Mouse (Mus musculus) limb, embryonic 10.5 days (tissue): ENCODE data around the gene Plagl1. TPM values are rescaled to one million over a fixed set of nuclear protein-coding genes. Genes with fewer than 3 reads are reported as not detected.

Experiments used
- DNase-seq: peaks from one replicate; pipeline ENCODE4 v3.0.0-alpha.2; 2017; ENCODE audit warnings: low spot score
- H3K27ac ChIP-seq: fragments of 300-500 bp; sonication (generic); 2 replicates; pipeline ENCODE4 v1.5.1; 2016; ENCODE audit warnings: mild to moderate bottlenecking
- H3K27me3 ChIP-seq: fragments of 300-500 bp; sonication (generic); 2 replicates; pipeline ENCODE4 v1.6.1; 2016; ENCODE audit warnings: low read depth, mild to moderate bottlenecking; ENCODE audit not compliant: poor library complexity, severe bottlenecking
- H3K36me3 ChIP-seq: fragments of 300-500 bp; sonication (generic); 2 replicates; pipeline ENCODE4 v1.6.1; 2016; ENCODE audit warnings: mild to moderate bottlenecking, moderate library complexity
- H3K4me1 ChIP-seq: fragments of 300-500 bp; sonication (generic); 2 replicates; pipeline ENCODE4 v1.6.1; 2016
- H3K4me3 ChIP-seq: fragments of 300-500 bp; sonication (generic); 2 replicates; pipeline ENCODE4 v1.5.1; 2016; ENCODE audit warnings: mild to moderate bottlenecking, moderate library complexity
- H3K9me3 ChIP-seq: fragments of 300-500 bp; sonication (generic); replicated peaks from 2 replicates; pipeline ENCODE4 v1.6.1; 2016; ENCODE audit warnings: mild to moderate bottlenecking
- WGBS: fragments of 180-500 bp; shearing (Covaris S2); methylation state at CpG from one replicate; pipeline ENCODE4 v1.1.7; 2016; 5-methylcytosine and 5-hydroxymethylcytosine counted together
- polyA plus RNA-seq: library from polyadenylated mRNA; unstranded; fragments of >200 nt; fragmentation: Nextera tagmentation; extraction: Ambion mirVana; gene quantifications from 2 replicates; pipeline ENCODE4 v1.2.1, GENCODE M21; 2016

Plagl1 gene
- polyA plus RNA-seq, 1 experiment from 2014 or later = 42.6 TPM

GRCm38 (mm10) chr10:13100061-13100648, 39.9 kb downstream of the Plagl1 start:
- H3K27ac ChIP-seq = no peak overlapping the region
- no peak overlapping the region for H3K4me3 ChIP-seq
- WGBS = 87% methylated on average over 6 of the region's 6 CpGs
- H3K9me3 ChIP-seq = no peaks in the 10 kb centered on the region
- H3K4me1 ChIP-seq = no peaks in the 10 kb centered on the region
- DNase-seq = no peak
- no peaks in the 10 kb centered on the region for H3K27me3 ChIP-seq
- no peaks in the 10 kb centered on the region for H3K36me3 ChIP-seq

- Histone ChIP-seq H3K4me1 (peaks cover 2% of the 10 kb centered on the region), H3K4me3 (no peak overlapping the region), H3K36me3 (no peaks in the 10 kb centered on the region), H3K27ac (no peak overlapping the region), H3K27me3 (no peaks in the 10 kb centered on the region), H3K9me3 (no peaks in the 10 kb centered on the region)
- no peak for DNase-seq
- 57% methylated on average over 4 of the region's 4 CpGs for WGBS
Measured at GRCm38 (mm10) chr10:13102360-13102759, 42.1 kb downstream of the Plagl1 start.

- Histone ChIP-seq H3K27ac (no peak overlapping the region), H3K36me3 (no peaks in the 10 kb centered on the region), H3K27me3 (no peaks in the 10 kb centered on the region), H3K4me1 (peaks cover 15% of the 10 kb centered on the region), H3K9me3 (no peaks in the 10 kb centered on the region), H3K4me3 (no peak overlapping the region)
- DNase-seq = no peak
- 82% methylated on average over 4 of the region's 4 CpGs for WGBS
Measured at GRCm38 (mm10) chr10:13103838-13104237, 43.5 kb downstream of the Plagl1 start.

- Histone ChIP-seq H3K4me3 (no peak overlapping the region), H3K27me3 (no peaks in the 10 kb centered on the region), H3K4me1 (peaks cover 25% of the 10 kb centered on the region), H3K9me3 (no peaks in the 10 kb centered on the region), H3K36me3 (no peaks in the 10 kb centered on the region), H3K27ac (peak overlapping the region; percentile 74; the same call in 1 of the 2 replicates)
- 83% methylated on average over 9 of the region's 9 CpGs for WGBS
- no peak for DNase-seq
Measured at GRCm38 (mm10) chr10:13106909-13107624, 46.8 kb downstream of the Plagl1 start.

- Histone ChIP-seq H3K27me3 (no peaks in the 10 kb centered on the region), H3K9me3 (no peaks in the 10 kb centered on the region), H3K36me3 (no peaks in the 10 kb centered on the region), H3K4me1 (peaks cover 32% of the 10 kb centered on the region), H3K4me3 (no peak overlapping the region), H3K27ac (peak overlapping the region; percentile 74)
- 27% methylated on average over 7 of the region's 7 CpGs for WGBS
- peak; percentile 32 for DNase-seq
Measured at GRCm38 (mm10) chr10:13108021-13108548, 47.8 kb downstream of the Plagl1 start.

- Histone ChIP-seq H3K4me1 (peaks cover 37% of the 10 kb centered on the region), H3K27me3 (no peaks in the 10 kb centered on the region), H3K9me3 (no peaks in the 10 kb centered on the region), H3K36me3 (no peaks in the 10 kb centered on the region), H3K4me3 (no peak overlapping the region), H3K27ac (no peak overlapping the region)
- DNase-seq = no peak
- 53% methylated on average over 4 of the region's 4 CpGs for WGBS
Measured at GRCm38 (mm10) chr10:13108847-13109246, 48.5 kb downstream of the Plagl1 start.

- DNase-seq = no peak
- Histone ChIP-seq H3K36me3 (no peaks in the 10 kb centered on the region), H3K27me3 (no peaks in the 10 kb centered on the region), H3K9me3 (no peaks in the 10 kb centered on the region), H3K4me3 (no peak overlapping the region), H3K4me1 (peaks cover 37% of the 10 kb centered on the region), H3K27ac (peak overlapping the region; percentile 25; the same call in 1 of the 2 replicates)
- 30% methylated on average over 1 of the region's 1 CpGs for WGBS
Measured at GRCm38 (mm10) chr10:13109781-13110180, 49.5 kb downstream of the Plagl1 start.

GRCm38 (mm10) chr10:13112849-13113248, 52.5 kb downstream of the Plagl1 start:
- H3K27me3 ChIP-seq = no peaks in the 10 kb centered on the region
- H3K9me3 ChIP-seq = no peaks in the 10 kb centered on the region
- H3K4me3 ChIP-seq = no peak overlapping the region
- DNase-seq = no peak
- WGBS = 61% methylated on average over 3 of the region's 3 CpGs
- no peaks in the 10 kb centered on the region for H3K36me3 ChIP-seq
- H3K27ac ChIP-seq = peak overlapping the region; percentile 44; the same call in 1 of the 2 replicates
- peaks cover 44% of the 10 kb centered on the region for H3K4me1 ChIP-seq

- 86% methylated on average over 4 of the region's 4 CpGs for WGBS
- Histone ChIP-seq H3K36me3 (no peaks in the 10 kb centered on the region), H3K27me3 (no peaks in the 10 kb centered on the region), H3K9me3 (no peaks in the 10 kb centered on the region), H3K4me1 (peaks cover 41% of the 10 kb centered on the region), H3K4me3 (no peak overlapping the region), H3K27ac (no peak overlapping the region)
- no peak for DNase-seq
Measured at GRCm38 (mm10) chr10:13113641-13114040, 53.3 kb downstream of the Plagl1 start.

GRCm38 (mm10) chr10:13115030-13115429, 54.7 kb downstream of the Plagl1 start:
- H3K4me3 ChIP-seq = no peak overlapping the region
- DNase-seq = no peak

GRCm38 (mm10) chr10:13116706-13117665, 56.7 kb downstream of the Plagl1 start:
- H3K27ac ChIP-seq = peak overlapping the region; percentile 58

More at GRCm38 (mm10) chr10:13115030-13115429, 54.7 kb downstream of the Plagl1 start:
- Histone ChIP-seq H3K27ac (no peak overlapping the region), H3K27me3 (no peaks in the 10 kb centered on the region), H3K4me1 (peaks cover 38% of the 10 kb centered on the region), H3K9me3 (no peaks in the 10 kb centered on the region), H3K36me3 (no peaks in the 10 kb centered on the region)
- 90% methylated on average over 4 of the region's 4 CpGs for WGBS

GRCm38 (mm10) chr10:13118024-13118769, 57.9 kb downstream of the Plagl1 start:
- no peaks in the 10 kb centered on the region for H3K36me3 ChIP-seq

More at GRCm38 (mm10) chr10:13116706-13117665, 56.7 kb downstream of the Plagl1 start:
- Histone ChIP-seq H3K36me3 (no peaks in the 10 kb centered on the region), H3K9me3 (no peaks in the 10 kb centered on the region), H3K4me3 (no peak overlapping the region), H3K4me1 (peaks cover 38% of the 10 kb centered on the region), H3K27me3 (no peaks in the 10 kb centered on the region)
- WGBS = 49% methylated on average over 9 of the region's 9 CpGs
- no peak for DNase-seq

More at GRCm38 (mm10) chr10:13118024-13118769, 57.9 kb downstream of the Plagl1 start:
- DNase-seq = no peak
- WGBS = 76% methylated on average over 7 of the region's 7 CpGs
- H3K27ac ChIP-seq = no peak overlapping the region; the same call in 1 of the 2 replicates
- H3K4me3 ChIP-seq = no peak overlapping the region
- H3K9me3 ChIP-seq = no peaks in the 10 kb centered on the region
- H3K27me3 ChIP-seq = no peaks in the 10 kb centered on the region
- peaks cover 31% of the 10 kb centered on the region for H3K4me1 ChIP-seq
